Mouse (Mus musculus): ENCODE data around the gene Tmem222. TPM values are rescaled to one million over a fixed set of nuclear protein-coding genes. Genes with fewer than 3 reads are reported as not detected.

The Tmem222 gene
- polyA plus RNA-seq, 1 experiment from 2014 or later = 55.5 TPM

DNA sequence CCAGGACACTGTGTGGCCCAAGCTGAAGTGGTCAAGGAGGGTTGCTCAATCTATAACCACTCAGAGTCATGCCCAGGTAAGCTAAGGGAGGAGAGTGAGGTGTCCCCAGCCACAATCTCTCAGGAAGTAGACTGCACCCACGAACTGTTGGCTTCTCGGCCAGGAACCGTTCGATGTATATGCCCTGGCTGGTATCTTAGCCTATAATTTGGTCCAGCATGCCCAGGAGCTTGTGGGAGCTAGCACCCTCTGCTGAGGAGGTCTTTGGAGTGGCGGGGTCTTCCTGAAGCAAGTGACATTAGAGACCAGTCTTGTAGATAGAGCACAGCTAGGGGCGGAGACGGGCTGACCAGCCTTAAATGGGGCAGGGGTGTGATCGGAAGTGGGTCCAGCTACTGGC, 55.9 kb downstream of the Tmem222 start:
- H3K9me3 ChIP-seq (replicated peaks; ENCODE audit: control insufficient read depth, low read length) = no peaks in the 10 kb centered on the region
- peaks cover 26% of the 10 kb centered on the region for H3K27me3 ChIP-seq (ENCODE audit: control insufficient read depth, insufficient read depth, low read length)
- no peak overlapping the region for H3K4me2 ChIP-seq (ENCODE audit: low read depth, low read length)
- H3K9ac ChIP-seq (ENCODE audit: low read length) = no peak overlapping the region
- no peaks in the 10 kb centered on the region for H3K36me3 ChIP-seq (ENCODE audit: control insufficient read depth, insufficient read depth)
- H3K4me1 ChIP-seq (ENCODE audit: control insufficient read depth, insufficient read depth, low read length) = peaks cover 3% of the 10 kb centered on the region
- no peak overlapping the region for H3K27ac ChIP-seq (ENCODE audit: low read length)
- WGBS = 72% methylated on average over 8 of the region's 8 CpGs
- no peak overlapping the region for H3K4me3 ChIP-seq (ENCODE audit: low read length)
- no peak for ATAC-seq (replicated peaks; ENCODE audit: extremely low read depth, insufficient read depth, low FRiP score)

DNA sequence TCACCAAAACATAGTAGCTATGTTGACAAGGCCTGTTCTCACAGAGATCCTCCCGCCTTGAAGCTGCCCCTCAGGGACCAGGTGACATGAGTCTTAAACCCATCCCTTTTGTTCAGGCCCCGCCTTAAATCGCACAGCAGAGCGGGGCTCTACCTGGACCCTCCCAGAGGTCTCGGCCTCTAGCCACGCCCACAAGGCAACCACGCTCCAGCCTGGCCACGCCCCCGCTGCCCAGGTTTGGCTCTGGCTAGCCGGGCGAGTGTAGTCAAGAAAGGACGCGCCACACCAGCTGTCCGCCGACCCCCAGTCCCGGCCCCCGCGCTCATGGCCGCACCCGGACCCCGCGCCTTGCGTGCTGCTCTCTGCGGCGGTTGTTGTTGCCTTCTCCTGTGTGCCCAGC, 56.9 kb downstream of the Tmem222 start:
- Histone ChIP-seq H3K9me3 (replicated peaks; ENCODE audit: control insufficient read depth, low read length) (no peaks in the 10 kb centered on the region), H3K4me2 (ENCODE audit: low read depth, low read length) (peak overlapping the region; percentile 63), H3K4me1 (ENCODE audit: control insufficient read depth, insufficient read depth, low read length) (peaks cover 3% of the 10 kb centered on the region), H3K27ac (ENCODE audit: low read length) (no peak overlapping the region), H3K27me3 (ENCODE audit: control insufficient read depth, insufficient read depth, low read length) (peaks cover 26% of the 10 kb centered on the region), H3K4me3 (ENCODE audit: low read length) (peak overlapping the region; percentile 41), H3K9ac (ENCODE audit: low read length) (peak overlapping the region; percentile 67), H3K36me3 (ENCODE audit: control insufficient read depth, insufficient read depth) (no peaks in the 10 kb centered on the region)
- WGBS = 4% methylated on average over 25 of the region's 25 CpGs
- ATAC-seq (replicated peaks; ENCODE audit: extremely low read depth, insufficient read depth, low FRiP score) = 0 out of 2 replicates have a peak, but pooled peaks have one; percentile 18

DNA sequence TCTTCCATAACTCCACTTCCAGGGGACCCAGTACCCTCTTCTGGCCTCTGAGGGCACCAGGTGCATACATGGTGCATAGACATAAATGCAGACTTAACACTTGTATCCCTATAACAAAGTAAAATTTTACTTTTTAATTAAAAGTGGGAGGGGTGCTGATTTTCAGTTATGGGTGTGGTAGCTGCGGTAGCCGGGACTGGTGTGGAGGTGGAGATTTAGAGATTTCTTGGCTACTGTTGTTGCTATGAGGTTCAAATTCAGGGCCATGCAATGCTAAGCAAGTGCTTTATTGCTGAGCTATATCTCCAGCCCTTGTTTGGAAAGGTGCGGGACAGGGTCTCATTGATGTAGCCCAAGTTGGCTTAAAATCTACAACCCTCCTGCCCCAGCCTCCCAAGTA, 58.8 kb downstream of the Tmem222 start:
- ATAC-seq (replicated peaks; ENCODE audit: extremely low read depth, insufficient read depth, low FRiP score) = no peak
- WGBS = 84% methylated on average over 3 of the region's 3 CpGs
- Histone ChIP-seq H3K9ac (ENCODE audit: low read length) (no peak overlapping the region), H3K36me3 (ENCODE audit: control insufficient read depth, insufficient read depth) (no peaks in the 10 kb centered on the region), H3K4me3 (ENCODE audit: low read length) (no peak overlapping the region), H3K27ac (ENCODE audit: low read length) (no peak overlapping the region), H3K27me3 (ENCODE audit: control insufficient read depth, insufficient read depth, low read length) (peaks cover 31% of the 10 kb centered on the region), H3K9me3 (replicated peaks; ENCODE audit: control insufficient read depth, low read length) (no peaks in the 10 kb centered on the region), H3K4me2 (ENCODE audit: low read depth, low read length) (no peak overlapping the region), H3K4me1 (ENCODE audit: control insufficient read depth, insufficient read depth, low read length) (peaks cover 3% of the 10 kb centered on the region)

DNA sequence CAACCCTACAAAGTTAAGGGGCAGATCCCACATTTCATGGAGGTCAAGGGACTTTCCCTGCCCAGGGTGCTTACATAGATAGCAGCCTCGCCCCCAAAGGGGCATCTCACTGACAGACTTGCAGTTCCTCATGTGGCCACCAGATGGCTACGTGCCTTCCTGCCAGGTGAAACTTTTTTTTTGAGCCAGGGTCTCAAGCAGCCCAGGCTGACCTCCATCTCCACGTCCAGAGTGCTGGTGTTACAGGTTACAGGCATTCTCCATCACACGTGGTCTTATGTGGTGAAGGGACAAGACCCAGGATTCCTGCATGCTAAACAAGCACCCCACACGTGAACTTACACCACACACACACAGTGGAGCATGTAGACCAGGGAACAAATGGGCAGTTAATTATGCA, 60.0 kb downstream of the Tmem222 start:
- Histone ChIP-seq H3K4me1 (ENCODE audit: control insufficient read depth, insufficient read depth, low read length) (peaks cover 9% of the 10 kb centered on the region), H3K27me3 (ENCODE audit: control insufficient read depth, insufficient read depth, low read length) (peaks cover 31% of the 10 kb centered on the region), H3K9me3 (replicated peaks; ENCODE audit: control insufficient read depth, low read length) (no peaks in the 10 kb centered on the region), H3K36me3 (ENCODE audit: control insufficient read depth, insufficient read depth) (no peaks in the 10 kb centered on the region), H3K9ac (ENCODE audit: low read length) (no peak overlapping the region), H3K4me2 (ENCODE audit: low read depth, low read length) (no peak overlapping the region), H3K4me3 (ENCODE audit: low read length) (no peak overlapping the region), H3K27ac (ENCODE audit: low read length) (no peak overlapping the region)
- no peak for ATAC-seq (replicated peaks; ENCODE audit: extremely low read depth, insufficient read depth, low FRiP score)
- 3% methylated on average over 5 of the region's 5 CpGs for WGBS

Other genes with a start within 250 kb of the Tmem222 start
- gene Wasf2, start 147.3 kb downstream of the Tmem222 start, polyA plus RNA-seq (2015; fragmentation: Nextera tagmentation; extraction: Ambion mirVana) = 45.0 and 66.3 TPM in 2 replicates
- 0.66 TPM in 1 of 2 replicates, not detected in the other for gene Cd164l2, start 65.7 kb downstream of the Tmem222 start, polyA plus RNA-seq (2015; fragmentation: Nextera tagmentation; extraction: Ambion mirVana)
- 0.14 and 0.29 TPM in 2 replicates for gene Gpr3, start 65.3 kb downstream of the Tmem222 start, polyA plus RNA-seq (2015; fragmentation: Nextera tagmentation; extraction: Ambion mirVana)
- 3.4 and 3.6 TPM in 2 replicates for gene Map3k6, start 37.0 kb downstream of the Tmem222 start, polyA plus RNA-seq (2015; fragmentation: Nextera tagmentation; extraction: Ambion mirVana)
- gene Sytl1, start 14.7 kb downstream of the Tmem222 start, polyA plus RNA-seq (2015; fragmentation: Nextera tagmentation; extraction: Ambion mirVana) = 3.4 and 7.6 TPM in 2 replicates
- 13.5 and 13.7 TPM in 2 replicates for gene Wdtc1, start 75.7 kb upstream of the Tmem222 start, polyA plus RNA-seq (2015; fragmentation: Nextera tagmentation; extraction: Ambion mirVana)
- gene Slc9a1, start 91.9 kb upstream of the Tmem222 start, polyA plus RNA-seq (2015; fragmentation: Nextera tagmentation; extraction: Ambion mirVana) = 7.2 and 8.1 TPM in 2 replicates
- gene Tent5b, start 202.3 kb upstream of the Tmem222 start, polyA plus RNA-seq (2015; fragmentation: Nextera tagmentation; extraction: Ambion mirVana) = 1.0 and 1.3 TPM in 2 replicates
- gene Trnp1, start 220.8 kb upstream of the Tmem222 start, polyA plus RNA-seq (2015; fragmentation: Nextera tagmentation; extraction: Ambion mirVana) = 0.64 and 1.5 TPM in 2 replicates
- gene Kdf1, start 241.2 kb upstream of the Tmem222 start, polyA plus RNA-seq (2015; fragmentation: Nextera tagmentation; extraction: Ambion mirVana) = 3.1 and 4.5 TPM in 2 replicates

Data from heart, embryonic 16.5 days (tissue).